Mouse (Mus musculus): Measurements from ENCODE around the gene Tpm3.
"Not testable (repeated sequence)": the region's sequence is repeated elsewhere in the genome, so short reads cannot be mapped to it uniquely, and the experiment has no call there.

Tpm3 gene

GRCm38 (mm10) chr3:90084790-90085189 is 12.3 kb downstream of the Tpm3 start:
- no peak for DNase-seq

DNA sequence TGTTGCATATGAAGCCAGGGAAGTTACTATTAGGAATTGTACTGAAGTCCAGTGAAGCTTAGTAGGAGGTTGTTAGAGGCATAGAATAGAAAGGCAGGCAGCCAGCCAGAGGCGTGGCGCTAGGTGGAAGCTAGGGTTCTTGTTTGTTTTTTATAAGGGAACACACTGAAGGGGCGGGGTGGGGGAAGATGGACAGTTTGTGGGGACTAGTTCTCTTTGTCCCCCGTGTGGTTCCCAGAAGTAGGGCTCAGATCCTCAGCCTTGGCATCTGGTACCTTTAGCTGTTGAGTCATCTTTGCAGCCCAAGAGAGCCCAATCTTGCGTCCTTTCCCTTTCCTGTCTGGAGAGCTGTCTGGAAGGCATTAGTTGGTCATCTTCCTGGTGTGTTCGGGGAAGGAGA is 12.8 kb downstream of the Tpm3 start:
- DNase-seq, result peak in 1 of 2 experiments; percentile 38

- DNase-seq, result no peak
Observed at GRCm38 (mm10) chr3:90086068-90086467, 13.6 kb downstream of the Tpm3 start.

DNA sequence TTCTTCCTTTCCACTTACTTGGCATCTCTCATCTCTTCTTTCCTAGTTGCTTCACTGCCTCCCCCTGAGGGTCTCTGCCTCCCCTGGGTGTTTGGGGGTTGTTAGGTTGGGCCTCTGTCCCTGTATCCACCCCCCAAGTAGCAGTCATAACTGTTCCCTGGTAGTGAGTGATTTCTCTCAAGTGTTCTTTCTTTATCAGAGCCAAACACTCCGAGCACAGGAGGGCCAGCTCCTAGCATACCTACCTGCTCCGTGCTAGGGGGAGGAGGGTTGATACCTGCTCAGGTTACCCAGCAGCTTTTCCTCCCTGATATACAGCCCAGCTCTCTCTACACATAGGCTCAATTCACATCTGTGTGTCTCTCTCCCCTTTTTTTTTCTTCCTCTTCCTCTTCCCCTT is 16.2 kb downstream of the Tpm3 start:
- DNase-seq, result no peak

GRCm38 (mm10) chr3:90090892-90091291 is 18.4 kb downstream of the Tpm3 start:
- no peak for DNase-seq

- no peak for DNase-seq
Observed at GRCm38 (mm10) chr3:90094453-90094852, 22.0 kb downstream of the Tpm3 start.

GRCm38 (mm10) chr3:90097928-90098327 is 25.5 kb downstream of the Tpm3 start:
- no peak for DNase-seq

DNA sequence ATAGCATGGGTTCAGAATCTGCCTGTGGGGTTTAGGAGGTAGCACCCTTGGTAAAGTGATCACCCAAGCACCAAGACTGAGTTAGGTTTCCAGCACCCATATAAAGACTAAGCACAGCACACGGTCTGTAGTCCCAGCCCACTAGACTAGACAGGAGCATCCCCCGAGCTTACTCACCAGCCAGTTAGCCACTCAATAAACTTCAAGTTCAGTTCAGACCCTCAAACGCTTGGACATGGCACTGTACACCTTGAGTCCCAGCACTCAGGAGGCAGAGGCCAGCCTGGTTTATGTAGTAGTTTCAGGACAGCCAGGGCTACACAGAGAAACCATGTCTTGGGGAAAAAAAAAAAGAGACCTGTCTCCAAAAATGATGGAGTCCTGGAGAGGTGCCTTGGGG is 28.6 kb downstream of the Tpm3 start:
- DNase-seq, result no peak

DNA sequence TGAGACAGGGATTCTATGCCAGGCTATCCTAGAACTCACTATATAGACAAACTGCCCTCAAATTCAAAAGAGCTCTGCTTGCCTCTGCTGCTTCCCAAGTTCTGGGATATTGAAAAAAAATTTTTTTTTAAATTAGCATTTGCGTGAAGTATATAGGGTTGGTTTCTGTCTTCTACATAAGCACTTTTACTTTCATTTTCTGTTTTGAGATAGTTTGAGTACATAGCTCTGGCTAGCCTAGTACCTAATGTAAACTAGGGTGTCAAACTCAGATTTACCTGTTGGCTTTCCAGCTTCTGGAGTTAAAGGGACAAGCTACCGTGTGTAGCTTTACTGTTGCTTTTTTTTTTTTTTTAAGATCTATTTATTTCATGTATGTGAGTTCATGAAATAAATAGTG is 29.2 kb downstream of the Tpm3 start:
- no peak for DNase-seq

GRCm38 (mm10) chr3:90102239-90102638 is 29.8 kb downstream of the Tpm3 start:
- no peak for DNase-seq

DNA sequence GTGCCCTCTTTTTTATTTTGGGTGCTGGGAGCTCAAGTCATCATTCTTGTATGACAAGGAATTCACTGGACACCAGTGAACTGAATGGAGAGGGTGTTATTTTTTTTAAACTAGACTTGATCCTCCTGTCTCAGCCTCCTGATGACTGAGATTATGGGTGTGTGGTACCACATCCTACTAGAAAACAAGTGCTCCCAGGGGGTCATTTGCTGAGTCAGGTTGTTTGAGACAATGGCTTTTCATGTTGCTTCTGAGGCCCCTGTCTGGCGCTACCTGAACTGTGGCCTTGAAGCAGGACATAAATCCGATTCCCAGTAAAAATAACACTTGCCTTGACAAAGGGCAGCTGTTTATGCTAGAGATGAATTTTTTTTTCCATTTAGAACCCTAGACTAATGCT is 30.7 kb downstream of the Tpm3 start:
- no peak for DNase-seq

DNA sequence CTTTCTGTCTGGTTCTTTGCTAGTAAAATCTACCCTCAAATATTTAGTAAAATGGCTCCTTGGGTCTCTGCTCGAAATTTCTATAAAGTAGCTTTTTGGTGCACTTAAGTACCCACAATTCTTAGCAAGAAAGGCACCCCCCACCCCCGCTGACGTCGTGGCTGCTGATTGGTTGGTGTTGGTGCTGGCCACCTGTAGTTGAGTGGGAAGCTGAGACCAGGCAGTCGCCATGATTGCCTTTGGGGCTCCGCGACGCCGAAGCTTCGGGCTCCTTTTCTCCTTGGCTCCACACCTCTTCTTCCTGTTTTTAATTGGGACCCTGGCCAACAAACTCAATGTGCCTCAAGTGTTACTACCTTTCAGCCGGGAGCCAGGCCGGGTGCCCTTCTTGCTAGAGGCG is 31.5 kb downstream of the Tpm3 start, which contains the start of gene Nup210l:
Nup210l (plus strand) TSS at position 195 of the 400 bp plus-strand sequence.
- no peak for DNase-seq

- DNase-seq, result no peak
Observed at GRCm38 (mm10) chr3:90111706-90112105, 39.3 kb downstream of the Tpm3 start.

- DNase-seq, result peak in 1 of 2 experiments; percentile 35
Observed at GRCm38 (mm10) chr3:90114342-90114741, 41.9 kb downstream of the Tpm3 start.

GRCm38 (mm10) chr3:90115526-90115925 is 43.1 kb downstream of the Tpm3 start:
- no peak for DNase-seq

GRCm38 (mm10) chr3:90118132-90118790 is 45.8 kb downstream of the Tpm3 start:
- no peak for DNase-seq

- not testable (repeated sequence) for DNase-seq
Observed at GRCm38 (mm10) chr3:90122036-90122435, 49.6 kb downstream of the Tpm3 start.

DNA sequence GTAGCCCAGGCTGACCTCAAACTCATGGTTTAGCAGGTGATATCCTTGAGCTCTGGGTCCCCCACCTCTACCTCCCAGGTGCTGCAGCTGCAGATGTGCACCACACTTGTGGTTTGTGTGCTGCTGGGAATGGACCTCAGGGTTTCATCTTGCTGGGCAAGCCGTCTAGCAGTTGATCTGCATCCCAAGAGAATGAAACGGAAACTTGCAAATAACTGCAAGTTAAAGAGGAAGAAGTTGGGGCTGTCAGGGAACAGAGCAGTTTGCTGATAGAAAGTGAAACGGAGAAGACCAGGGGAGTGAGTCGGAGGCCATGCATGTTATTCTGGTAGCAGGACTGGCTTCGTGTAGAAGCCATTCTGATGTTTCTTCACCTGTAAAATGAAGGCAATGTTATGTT is 53.3 kb downstream of the Tpm3 start:
- no peak for DNase-seq

GRCm38 (mm10) chr3:90127881-90128280 is 55.4 kb downstream of the Tpm3 start:
- no peak for DNase-seq

DNA sequence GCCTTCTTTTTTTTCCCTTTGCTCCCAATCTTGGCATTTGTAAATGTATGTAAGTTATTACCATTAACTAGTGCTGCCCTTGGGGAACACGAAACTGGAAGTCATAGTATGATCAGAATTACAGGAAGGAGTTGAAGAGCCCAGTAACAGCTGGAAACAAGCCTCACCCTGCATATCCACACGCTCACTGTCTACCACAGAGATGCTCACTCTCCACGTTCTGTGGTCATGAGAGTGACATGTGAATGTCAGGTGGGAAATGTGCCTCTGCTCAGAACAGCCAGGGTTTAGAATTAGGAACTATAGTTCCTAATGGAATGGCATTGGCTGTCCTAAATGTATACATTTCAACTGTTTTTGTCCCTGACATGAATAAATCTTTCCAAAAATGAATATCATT is 60.3 kb downstream of the Tpm3 start:
- DNase-seq, result no peak

DNA sequence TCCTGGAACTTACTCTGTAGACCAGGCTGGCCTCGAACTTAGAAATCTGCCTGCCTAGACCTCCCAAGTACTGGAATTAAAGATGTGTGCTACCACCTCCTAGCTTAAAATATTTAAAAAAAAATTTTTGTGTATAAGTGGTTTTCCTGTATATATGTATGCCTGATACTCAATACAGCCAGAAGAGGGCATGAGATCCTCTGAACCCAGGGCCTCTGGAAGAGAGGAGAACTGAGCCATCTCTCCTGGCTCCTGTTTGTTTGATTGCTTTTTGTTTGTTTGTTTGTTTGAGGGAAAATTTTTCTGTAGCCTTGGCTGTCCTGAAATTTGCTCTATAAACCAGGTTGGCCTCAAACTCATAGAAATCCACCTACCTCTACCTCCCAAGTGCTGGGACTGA is 60.9 kb downstream of the Tpm3 start:
- no peak for DNase-seq

DNA sequence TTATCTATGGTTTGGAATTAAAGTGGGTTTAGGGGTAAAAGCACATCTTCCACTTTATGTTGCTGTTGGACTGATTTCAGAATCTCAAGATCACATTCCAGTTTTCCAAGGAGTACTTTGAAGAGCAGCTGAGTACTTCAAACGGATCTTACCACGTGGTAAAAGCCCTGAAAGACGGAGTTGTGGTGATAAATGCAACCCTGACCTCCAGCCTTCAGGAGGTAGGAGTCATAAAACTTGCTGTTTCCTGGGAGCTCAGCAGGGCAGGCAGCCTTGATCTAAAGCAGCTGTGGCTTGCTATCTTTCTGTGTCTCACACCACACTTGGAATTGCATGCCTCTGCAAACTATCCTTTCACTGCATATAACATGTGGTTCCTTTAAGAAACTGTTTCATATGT is 62.0 kb downstream of the Tpm3 start:
- no peak for DNase-seq

GRCm38 (mm10) chr3:90134993-90135392 is 62.5 kb downstream of the Tpm3 start:
- DNase-seq, result no peak

- peak; percentile 18 to 40 for DNase-seq
Observed at GRCm38 (mm10) chr3:90136660-90137059, 64.2 kb downstream of the Tpm3 start.

GRCm38 (mm10) chr3:90137606-90138005 is 65.2 kb downstream of the Tpm3 start:
- no peak for DNase-seq

Data from kidney, postnatal 25 days (tissue).